Mouse (Mus musculus) bone marrow macrophage, adult 2 months (primary cell): ENCODE measurements at regions not wholly inside any gene's neighbourhood (a gene's known extent, or its start where the extent isn't known, plus 50 kb on each side); places are given as distances from the start of the nearest gene placed in this dataset.

Experiments used
- H3K27ac ChIP-seq: 2 replicates; pipeline ENCODE4 v1.5.1; 2012; ENCODE audit warnings: low read depth, low read length; ENCODE audit not compliant: insufficient read depth
- H3K4me1 ChIP-seq: 2 replicates; pipeline ENCODE4 v1.6.1; 2012; ENCODE audit warnings: low read length; ENCODE audit not compliant: control insufficient read depth, insufficient read depth
- H3K4me3 ChIP-seq: 2 replicates; pipeline ENCODE4 v1.5.1; 2012; ENCODE audit warnings: mild to moderate bottlenecking, low read length, moderate library complexity; ENCODE audit not compliant: insufficient read depth
- CTCF ChIP-seq: IDR thresholded peaks from 2 replicates; pipeline ENCODE4 v1.5.1; 2012; ENCODE audit warnings: low read depth, mild to moderate bottlenecking, low read length, moderate library complexity
- POLR2A ChIP-seq: IDR thresholded peaks from 2 replicates; pipeline ENCODE4 v1.6.1; 2012; ENCODE audit warnings: mild to moderate bottlenecking, low read depth, low read length, borderline replicate concordance

- Histone ChIP-seq H3K4me1 (no peaks in the 10 kb centered on the region), H3K27ac (no peak overlapping the region), H3K4me3 (no peak overlapping the region)
- no peak for TF ChIP-seq POLR2A
- no peak for TF ChIP-seq CTCF
Observed at GRCm38 (mm10) chr10:125788262-125788661, 177.7 kb upstream of the Lrig3 start.

- H3K4me3 ChIP-seq = no peak overlapping the region
- TF ChIP-seq CTCF = no peak
- no peak for TF ChIP-seq POLR2A
- no peaks in the 10 kb centered on the region for H3K4me1 ChIP-seq
- no peak overlapping the region for H3K27ac ChIP-seq
Observed at GRCm38 (mm10) chr10:125790924-125791323, 175.0 kb upstream of the Lrig3 start.

- TF ChIP-seq CTCF = no peak
- no peak for TF ChIP-seq POLR2A
- Histone ChIP-seq H3K27ac (no peak overlapping the region), H3K4me3 (no peak overlapping the region), H3K4me1 (no peaks in the 10 kb centered on the region)
Observed at GRCm38 (mm10) chr10:125794504-125794903, 171.5 kb upstream of the Lrig3 start.

- no peak overlapping the region for H3K27ac ChIP-seq
- H3K4me1 ChIP-seq = no peaks in the 10 kb centered on the region
- H3K4me3 ChIP-seq = no peak overlapping the region
- TF ChIP-seq CTCF (no peak), POLR2A (no peak)
Observed at GRCm38 (mm10) chr10:125795323-125795722, 170.6 kb upstream of the Lrig3 start.

GRCm38 (mm10) chr10:125798678-125799077 lies 167.3 kb upstream of the Lrig3 start:
- Histone ChIP-seq H3K4me3 (no peak overlapping the region), H3K27ac (no peak overlapping the region), H3K4me1 (no peaks in the 10 kb centered on the region)
- TF ChIP-seq CTCF (no peak), POLR2A (no peak)

- TF ChIP-seq CTCF = no peak
- no peak for TF ChIP-seq POLR2A
- H3K4me1 ChIP-seq = no peaks in the 10 kb centered on the region
- no peak overlapping the region for H3K4me3 ChIP-seq
- no peak overlapping the region for H3K27ac ChIP-seq
Observed at GRCm38 (mm10) chr10:125800572-125801114, 165.3 kb upstream of the Lrig3 start.

GRCm38 (mm10) chr10:125801450-125801849 lies 164.5 kb upstream of the Lrig3 start:
- H3K4me1 ChIP-seq = no peaks in the 10 kb centered on the region
- no peak overlapping the region for H3K27ac ChIP-seq
- H3K4me3 ChIP-seq = no peak overlapping the region
- TF ChIP-seq POLR2A (no peak), CTCF (no peak)

GRCm38 (mm10) chr10:125802923-125803583 lies 162.9 kb upstream of the Lrig3 start:
- no peak for TF ChIP-seq CTCF
- TF ChIP-seq POLR2A = no peak
- H3K4me1 ChIP-seq = no peaks in the 10 kb centered on the region

GRCm38 (mm10) chr10:125809763-125810361 lies 156.1 kb upstream of the Lrig3 start:
- Histone ChIP-seq H3K27ac (no peak overlapping the region), H3K4me1 (no peaks in the 10 kb centered on the region; the same call in 1 of the 2 replicates), H3K4me3 (no peak overlapping the region)
- TF ChIP-seq CTCF (no peak), POLR2A (no peak)

More at GRCm38 (mm10) chr10:125802923-125803583, 162.9 kb upstream of the Lrig3 start:
- Histone ChIP-seq H3K4me3 (no peak overlapping the region), H3K27ac (no peak overlapping the region)

- Histone ChIP-seq H3K4me1 (no peaks in the 10 kb centered on the region; the same call in 1 of the 2 replicates), H3K27ac (no peak overlapping the region), H3K4me3 (no peak overlapping the region)
- TF ChIP-seq POLR2A (no peak), CTCF (no peak)
Observed at GRCm38 (mm10) chr10:125810590-125810989, 155.4 kb upstream of the Lrig3 start.
